Mouse (Mus musculus): ENCODE measurements around the gene 4930412O13Rik.

- no peak for TF ChIP-seq EP300 (IDR thresholded peaks at IDR 0.05)
- no peak for TF ChIP-seq CTCF (IDR thresholded peaks at IDR 0.05)
These were observed 6.0 kb downstream of the 4930412O13Rik start for GRCm38 (mm10) chr2:9886921-9887610.

All from lung, postnatal 0 days (tissue).